Mouse (Mus musculus) stomach, embryonic 16.5 days (tissue): ENCODE measurements around the gene Ncbp3. TPM values are rescaled to one million over a fixed set of nuclear protein-coding genes. Genes with fewer than 3 reads are reported as not detected.

Experiments used
- ATAC-seq: fragments of 200-750 bp; cut with Nextera tagmentation; 2 replicates; pipeline ENCODE4 v1.8.0; 2017; ENCODE audit warnings: moderate number of reproducible peaks, moderate TSS enrichment; ENCODE audit not compliant: insufficient read depth, low FRiP score
- H3K27ac ChIP-seq: fragments of 300-500 bp; sonication (generic); 2 replicates; pipeline ENCODE4 v1.5.1; 2014; ENCODE audit warnings: low read length
- H3K27me3 ChIP-seq: fragments of 300-500 bp; sonication (generic); 2 replicates; pipeline ENCODE4 v1.6.1; 2014; ENCODE audit warnings: low read length, control low read depth, mixed read lengths; ENCODE audit not compliant: control insufficient read depth, insufficient read depth
- H3K36me3 ChIP-seq: fragments of 300-500 bp; sonication (generic); 2 replicates; pipeline ENCODE4 v1.6.1; 2014; ENCODE audit warnings: low read length; ENCODE audit not compliant: control insufficient read depth, insufficient read depth
- H3K4me1 ChIP-seq: fragments of 300-500 bp; sonication (generic); 2 replicates; pipeline ENCODE4 v1.6.1; 2014; ENCODE audit warnings: low read length, control low read depth, mixed read lengths; ENCODE audit not compliant: control insufficient read depth, insufficient read depth
- H3K4me2 ChIP-seq: fragments of 300-500 bp; sonication (generic); 2 replicates; pipeline ENCODE4 v1.6.1; 2014; ENCODE audit warnings: low read depth, low read length, mixed read lengths
- H3K4me3 ChIP-seq: fragments of 300-500 bp; sonication (generic); replicated peaks from 2 replicates; pipeline ENCODE4 v1.5.1; 2014; ENCODE audit warnings: mild to moderate bottlenecking, low read length
- H3K9ac ChIP-seq: fragments of 300-500 bp; sonication (generic); 2 replicates; pipeline ENCODE4 v1.6.1; 2014; ENCODE audit warnings: low read length
- H3K9me3 ChIP-seq: fragments of 300-500 bp; sonication (generic); replicated peaks from 2 replicates; pipeline ENCODE4 v1.6.1; 2016; ENCODE audit warnings: low read length, control low read depth; ENCODE audit not compliant: control insufficient read depth
- WGBS: fragments of 180-500 bp; shearing (Covaris S2); extraction: QIAGEN DNeasy Blood & Tissue Kit; methylation state at CpG from one replicate; pipeline ENCODE4 v1.1.7; 2014; 5-methylcytosine and 5-hydroxymethylcytosine counted together
- polyA plus RNA-seq: library from polyadenylated mRNA; unstranded; fragments of >200 nt; fragmentation: Nextera tagmentation; extraction: Ambion mirVana; gene quantifications from 2 replicates; pipeline ENCODE4 v1.2.1, GENCODE M21; 2015

Ncbp3 gene
- polyA plus RNA-seq, 1 experiment from 2014 or later, result 10.8 TPM

- H3K4me3 ChIP-seq, result no peak overlapping the region
- WGBS, result 29% methylated on average over 4 of the region's 4 CpGs
- peaks cover 30% of the 10 kb centered on the region for H3K4me1 ChIP-seq
- no peak for ATAC-seq
- peak overlapping the region; percentile 56 for H3K27ac ChIP-seq
- H3K36me3 ChIP-seq, result no peaks in the 10 kb centered on the region
- H3K4me2 ChIP-seq, result no peak overlapping the region
- H3K9ac ChIP-seq, result peak overlapping the region; percentile 21; the same call in 1 of the 2 replicates
- peaks cover 5% of the 10 kb centered on the region; the same call in 1 of the 2 replicates for H3K27me3 ChIP-seq
- no peaks in the 10 kb centered on the region for H3K9me3 ChIP-seq
These were observed 23.8 kb upstream of the Ncbp3 start for GRCm38 (mm10) chr11:73023827-73024226.

DNA sequence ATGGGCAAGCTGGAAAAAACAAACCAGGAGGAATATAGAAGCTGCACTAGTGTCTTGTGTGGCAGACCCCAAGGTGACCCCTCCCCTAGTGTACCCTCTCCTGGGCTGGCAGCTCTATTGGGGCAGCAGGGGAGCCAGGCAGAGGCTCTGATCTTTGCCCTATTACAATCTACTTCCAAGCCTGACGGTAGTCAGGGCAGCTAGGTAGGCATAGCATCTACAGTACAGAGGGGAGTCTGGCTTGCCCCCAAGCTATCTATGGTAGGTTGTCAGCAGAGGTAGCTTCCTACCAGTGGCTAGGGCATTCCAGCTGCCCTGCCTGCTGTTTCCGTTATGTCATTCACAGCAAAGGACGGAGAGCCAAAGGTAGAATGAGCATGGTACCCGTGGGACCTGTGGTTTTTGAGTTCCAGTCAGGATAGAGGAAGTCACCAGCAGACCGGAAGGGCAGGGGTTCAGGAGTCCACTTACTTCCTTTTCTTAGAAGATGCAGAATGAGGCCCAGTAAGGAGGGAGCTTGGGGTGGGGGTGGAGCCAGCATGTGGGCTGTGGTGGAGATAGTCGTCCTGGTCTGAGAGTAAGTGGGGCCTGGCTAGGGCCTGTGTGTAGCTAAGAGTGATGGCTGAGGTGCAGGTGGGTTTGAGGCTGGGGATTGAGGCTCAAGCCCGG, 23.2 kb upstream of the Ncbp3 start:
- WGBS, result 53% methylated on average over 7 of the region's 7 CpGs
- Histone ChIP-seq H3K9me3 (no peaks in the 10 kb centered on the region), H3K27ac (peak overlapping the region; percentile 56; the same call in 1 of the 2 replicates), H3K36me3 (no peaks in the 10 kb centered on the region), H3K27me3 (peaks cover 5% of the 10 kb centered on the region; the same call in 1 of the 2 replicates), H3K4me3 (no peak overlapping the region), H3K4me2 (no peak overlapping the region), H3K9ac (peak overlapping the region; percentile 21; the same call in 1 of the 2 replicates), H3K4me1 (peaks cover 30% of the 10 kb centered on the region)
- peak; percentile 19 for ATAC-seq

- peaks cover 33% of the 10 kb centered on the region for H3K4me1 ChIP-seq
- no peaks in the 10 kb centered on the region for H3K9me3 ChIP-seq
- H3K36me3 ChIP-seq, result no peaks in the 10 kb centered on the region
- no peaks in the 10 kb centered on the region for H3K27me3 ChIP-seq
- H3K4me3 ChIP-seq, result no peak overlapping the region
- H3K4me2 ChIP-seq, result no peak overlapping the region
- H3K9ac ChIP-seq, result peak overlapping the region; percentile 29; the same call in 1 of the 2 replicates
- ATAC-seq, result no peak
- H3K27ac ChIP-seq, result peak overlapping the region; percentile 11; the same call in 1 of the 2 replicates
- WGBS, result 49% methylated on average over 8 of the region's 8 CpGs
These were observed 20.6 kb upstream of the Ncbp3 start for GRCm38 (mm10) chr11:73026961-73027360.

GRCm38 (mm10) chr11:73030821-73031498, 16.6 kb upstream of the Ncbp3 start:
- Histone ChIP-seq H3K27me3 (no peaks in the 10 kb centered on the region), H3K4me1 (peaks cover 7% of the 10 kb centered on the region), H3K9ac (peak overlapping the region; percentile 70), H3K27ac (peak overlapping the region; percentile 73), H3K36me3 (no peaks in the 10 kb centered on the region), H3K9me3 (no peaks in the 10 kb centered on the region), H3K4me2 (peak overlapping the region; percentile 72), H3K4me3 (peak overlapping the region; percentile 39)
- ATAC-seq, result peak; percentile 94
- 21% methylated on average over 20 of the region's 20 CpGs for WGBS

DNA sequence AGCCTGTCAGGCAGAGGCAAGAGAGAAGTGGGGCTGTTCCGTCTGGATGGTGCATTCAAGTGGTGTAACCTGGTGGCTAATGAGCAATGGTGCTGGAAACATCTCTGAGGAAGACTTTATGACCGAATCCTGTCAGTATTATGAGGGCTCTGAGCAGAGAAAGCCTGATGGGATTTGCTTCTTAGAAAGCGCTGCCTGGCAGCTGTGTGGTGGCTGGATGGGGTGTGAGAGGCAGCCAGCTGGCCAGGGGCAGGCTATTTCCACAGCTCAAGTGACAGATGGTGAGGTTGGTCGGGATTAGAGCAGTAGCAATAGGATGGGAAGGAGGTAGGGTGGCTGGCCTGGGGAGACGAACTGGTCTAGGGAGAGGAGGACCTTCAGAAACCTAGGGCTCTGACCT, 16.0 kb upstream of the Ncbp3 start:
- peak overlapping the region; percentile 56 for H3K9ac ChIP-seq
- peak overlapping the region; percentile 63 for H3K27ac ChIP-seq

GRCm38 (mm10) chr11:73036077-73036476, 11.5 kb upstream of the Ncbp3 start:
- no peaks in the 10 kb centered on the region for H3K9me3 ChIP-seq
- H3K27ac ChIP-seq, result no peak overlapping the region
- H3K27me3 ChIP-seq, result no peaks in the 10 kb centered on the region
- no peaks in the 10 kb centered on the region; the same call in 1 of the 2 replicates for H3K36me3 ChIP-seq
- 83% methylated on average over 7 of the region's 7 CpGs for WGBS
- no peak for ATAC-seq
- no peak overlapping the region for H3K4me3 ChIP-seq
- H3K9ac ChIP-seq, result no peak overlapping the region
- peaks cover 6% of the 10 kb centered on the region for H3K4me1 ChIP-seq
- no peak overlapping the region for H3K4me2 ChIP-seq

More for the DNA sequence above, 16.0 kb upstream of the Ncbp3 start:
- H3K4me2 ChIP-seq, result no peak overlapping the region
- H3K27me3 ChIP-seq, result no peaks in the 10 kb centered on the region
- H3K9me3 ChIP-seq, result no peaks in the 10 kb centered on the region
- no peaks in the 10 kb centered on the region for H3K36me3 ChIP-seq
- ATAC-seq, result no peak
- H3K4me3 ChIP-seq, result no peak overlapping the region
- peaks cover 7% of the 10 kb centered on the region for H3K4me1 ChIP-seq
- WGBS, result 71% methylated on average over 5 of the region's 5 CpGs

GRCm38 (mm10) chr11:73036889-73037288, 10.7 kb upstream of the Ncbp3 start:
- no peaks in the 10 kb centered on the region for H3K9me3 ChIP-seq
- no peaks in the 10 kb centered on the region; the same call in 1 of the 2 replicates for H3K36me3 ChIP-seq
- H3K27ac ChIP-seq, result no peak overlapping the region
- WGBS, result 64% methylated on average over 6 of the region's 6 CpGs
- no peak overlapping the region for H3K9ac ChIP-seq
- H3K4me1 ChIP-seq, result no peaks in the 10 kb centered on the region
- ATAC-seq, result no peak
- H3K4me2 ChIP-seq, result no peak overlapping the region
- H3K27me3 ChIP-seq, result no peaks in the 10 kb centered on the region
- H3K4me3 ChIP-seq, result no peak overlapping the region

DNA sequence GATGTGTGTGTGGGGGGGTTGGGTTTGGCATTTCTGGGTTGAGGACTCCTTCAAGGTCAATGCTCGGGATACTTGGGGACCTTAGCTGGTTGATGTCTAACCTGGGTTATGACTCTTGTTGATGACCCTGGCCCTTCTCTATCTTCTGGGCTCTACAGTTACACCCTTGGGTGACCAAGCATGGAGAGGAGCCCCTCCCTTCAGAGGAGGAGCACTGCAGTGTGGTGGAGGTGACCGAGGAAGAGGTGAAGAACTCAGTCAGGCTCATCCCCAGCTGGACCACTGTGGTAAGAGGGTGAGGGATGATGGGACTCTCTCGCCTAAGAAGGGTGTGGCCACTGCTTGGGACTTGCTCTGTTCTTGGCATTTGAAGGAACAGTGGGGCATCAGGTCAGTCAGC, 9.9 kb upstream of the Ncbp3 start:
- Histone ChIP-seq H3K4me3 (no peak overlapping the region), H3K4me1 (no peaks in the 10 kb centered on the region), H3K4me2 (no peak overlapping the region), H3K27ac (no peak overlapping the region), H3K9me3 (no peaks in the 10 kb centered on the region), H3K27me3 (no peaks in the 10 kb centered on the region), H3K9ac (no peak overlapping the region), H3K36me3 (no peaks in the 10 kb centered on the region; the same call in 1 of the 2 replicates)
- 89% methylated on average over 3 of the region's 3 CpGs for WGBS
- no peak for ATAC-seq
